Mouse (Mus musculus) hindbrain, postnatal 0 days (tissue): ENCODE measurements around the gene Slc22a18. TPM values are rescaled to one million over a fixed set of nuclear protein-coding genes. Genes with fewer than 3 reads are reported as not detected.
A peak's percentile ranks its signal among the peaks of the same experiment; 100 is the strongest.

Experiments
- ATAC-seq: fragments of 200-750 bp; cut with Nextera tagmentation; 2 replicates; pipeline ENCODE4 v1.8.0; 2017; ENCODE audit warnings: mild to moderate bottlenecking, moderate TSS enrichment, moderate library complexity
- DNase-seq: peaks from one replicate; pipeline ENCODE4 v3.0.0-alpha.2; 2015; ENCODE audit warnings: low spot score
- H3K27ac ChIP-seq: fragments of 300-500 bp; sonication (generic); 2 replicates; pipeline ENCODE4 v1.5.1; 2014; ENCODE audit warnings: mild to moderate bottlenecking
- H3K27me3 ChIP-seq: fragments of 300-500 bp; sonication (generic); 2 replicates; pipeline ENCODE4 v1.6.1; 2014; ENCODE audit warnings: low read length, mixed read lengths; ENCODE audit not compliant: insufficient read depth
- H3K36me3 ChIP-seq: fragments of 300-500 bp; sonication (generic); 2 replicates; pipeline ENCODE4 v1.6.1; 2014; ENCODE audit warnings: low read length, mixed read lengths; ENCODE audit not compliant: insufficient read depth
- H3K4me1 ChIP-seq: fragments of 300-500 bp; sonication (generic); 2 replicates; pipeline ENCODE4 v1.6.1; 2014; ENCODE audit warnings: antibody characterized with exemption, low read length, mixed read lengths; ENCODE audit not compliant: insufficient read depth
- H3K4me2 ChIP-seq: fragments of 300-500 bp; sonication (generic); 2 replicates; pipeline ENCODE4 v1.6.1; 2014; ENCODE audit warnings: low read depth, mild to moderate bottlenecking, low read length, moderate library complexity, mixed read lengths
- H3K4me3 ChIP-seq: fragments of 300-500 bp; sonication (generic); 2 replicates; pipeline ENCODE4 v1.5.1; 2014; ENCODE audit warnings: low read length
- H3K9ac ChIP-seq: fragments of 300-500 bp; sonication (generic); replicated peaks from 2 replicates; pipeline ENCODE4 v1.6.1; 2014; ENCODE audit warnings: mild to moderate bottlenecking, low read length, moderate library complexity, mixed read lengths
- H3K9me3 ChIP-seq: fragments of 300-500 bp; sonication (generic); 2 replicates; pipeline ENCODE4 v1.6.1; 2016; ENCODE audit warnings: low read length, mixed read lengths
- CTCF ChIP-seq: IDR thresholded peaks from 2 replicates; pipeline ENCODE4 v1.5.1; 2016; ENCODE audit warnings: antibody characterized with exemption, control low read depth, low read depth
- WGBS: fragments of 180-500 bp; shearing (Covaris S2); extraction: QIAGEN DNeasy Blood & Tissue Kit; methylation state at CpG from one replicate; pipeline ENCODE4 v1.1.7; 2014; 5-methylcytosine and 5-hydroxymethylcytosine counted together
- polyA plus RNA-seq: library from polyadenylated mRNA; unstranded; fragments of >200 nt; fragmentation: Nextera tagmentation; extraction: Ambion mirVana; gene quantifications from 2 replicates; pipeline ENCODE4 v1.2.1, GENCODE M21; 2015
- total RNA-seq: library from RNA; depleted of rRNA; stranded (reverse); fragments of >200 nt; gene quantifications from 2 replicates; pipeline ENCODE4 v1.2.3, GENCODE M21; 2014

Gene Slc22a18
- total and polyA plus RNA-seq, 2 experiments from 2014 or later, result 0.58 to 0.90 TPM

GRCm38 (mm10) chr7:143458963-143459331 is 14.6 kb upstream of the Slc22a18 start:
- peak overlapping the region; percentile 62 for H3K4me2 ChIP-seq
- peaks cover 6% of the 10 kb centered on the region; the same call in 1 of the 2 replicates for H3K9me3 ChIP-seq
- TF ChIP-seq CTCF, result no peak
- peak overlapping the region; percentile 43 for H3K4me3 ChIP-seq
- no peaks in the 10 kb centered on the region for H3K36me3 ChIP-seq
- no peaks in the 10 kb centered on the region for H3K27me3 ChIP-seq
- no peaks in the 10 kb centered on the region for H3K4me1 ChIP-seq
- 32% methylated on average over 38 of the region's 38 CpGs for WGBS
- ATAC-seq, result peak; percentile 0; the same call in 1 of the 2 replicates
- no peak for DNase-seq
- peak overlapping the region; percentile 41 for H3K9ac ChIP-seq
- H3K27ac ChIP-seq, result no peak overlapping the region

- Histone ChIP-seq H3K9ac (peak overlapping the region; percentile 41), H3K27ac (no peak overlapping the region), H3K4me1 (no peaks in the 10 kb centered on the region), H3K4me2 (peak overlapping the region; percentile 62), H3K9me3 (peaks cover 6% of the 10 kb centered on the region; the same call in 1 of the 2 replicates), H3K27me3 (no peaks in the 10 kb centered on the region), H3K4me3 (peak overlapping the region; percentile 43), H3K36me3 (no peaks in the 10 kb centered on the region)
- DNase-seq (no peak), ATAC-seq (peak; percentile 12; the same call in 1 of the 2 replicates)
- 36% methylated on average over 85 of the region's 100 CpGs for WGBS
- TF ChIP-seq CTCF, result no peak
Observed at GRCm38 (mm10) chr7:143459332-143460211, 14.0 kb upstream of the Slc22a18 start.

GRCm38 (mm10) chr7:143460217-143460834 is 13.2 kb upstream of the Slc22a18 start:
- Histone ChIP-seq H3K9me3 (peaks cover 6% of the 10 kb centered on the region; the same call in 1 of the 2 replicates), H3K4me1 (no peaks in the 10 kb centered on the region), H3K4me2 (peak overlapping the region; percentile 62), H3K9ac (peak overlapping the region; percentile 41), H3K36me3 (no peaks in the 10 kb centered on the region), H3K4me3 (peak overlapping the region; percentile 43), H3K27ac (no peak overlapping the region), H3K27me3 (no peaks in the 10 kb centered on the region)
- no peak for ATAC-seq
- 38% methylated on average over 57 of the region's 60 CpGs for WGBS
- DNase-seq, result no peak
- no peak for TF ChIP-seq CTCF

- no peak for TF ChIP-seq CTCF
- DNase-seq (peak; percentile 89), ATAC-seq (peak; percentile 85)
- H3K9ac ChIP-seq, result peak within 1 kb of the TSS; percentile 41
- H3K4me3 ChIP-seq, result peak within 1 kb of the TSS; percentile 43
- H3K36me3 ChIP-seq, result no peaks in the 10 kb centered on the region
- peak within 1 kb of the TSS; percentile 62 for H3K4me2 ChIP-seq
- H3K4me1 ChIP-seq, result no peaks in the 10 kb centered on the region
- no peaks in the 10 kb centered on the region for H3K27me3 ChIP-seq
- H3K9me3 ChIP-seq, result peaks cover 6% of the 10 kb centered on the region; the same call in 1 of the 2 replicates
- H3K27ac ChIP-seq, result no peak within 1 kb of the TSS
- WGBS, result 35% methylated on average over 42 of the region's 48 CpGs
Observed at GRCm38 (mm10) chr7:143460874-143461273, 12.7 kb upstream of the Slc22a18 start, which contains the start of gene Cdkn1c. Gene Cdkn1c, minus strand, starts transcription at chr7:143461050.

GRCm38 (mm10) chr7:143461294-143461870 is 12.2 kb upstream of the Slc22a18 start:
- no peaks in the 10 kb centered on the region for H3K36me3 ChIP-seq
- no peak overlapping the region for H3K9ac ChIP-seq
- ATAC-seq (peak; percentile 41; the same call in 1 of the 2 replicates), DNase-seq (no peak)
- H3K27me3 ChIP-seq, result no peaks in the 10 kb centered on the region
- peak overlapping the region; percentile 62 for H3K4me2 ChIP-seq
- peak overlapping the region; percentile 43 for H3K4me3 ChIP-seq
- TF ChIP-seq CTCF, result no peak
- H3K27ac ChIP-seq, result no peak overlapping the region
- 39% methylated on average over 18 of the region's 32 CpGs for WGBS
- H3K4me1 ChIP-seq, result no peaks in the 10 kb centered on the region
- peaks cover 6% of the 10 kb centered on the region; the same call in 1 of the 2 replicates for H3K9me3 ChIP-seq

GRCm38 (mm10) chr7:143461920-143462319 is 11.6 kb upstream of the Slc22a18 start:
- DNase-seq, result no peak
- Histone ChIP-seq H3K4me3 (no peak overlapping the region), H3K27ac (no peak overlapping the region), H3K9me3 (peaks cover 6% of the 10 kb centered on the region; the same call in 1 of the 2 replicates), H3K27me3 (no peaks in the 10 kb centered on the region), H3K36me3 (no peaks in the 10 kb centered on the region), H3K9ac (no peak overlapping the region), H3K4me2 (no peak overlapping the region), H3K4me1 (no peaks in the 10 kb centered on the region)
- no peak for ATAC-seq
- no peak for TF ChIP-seq CTCF
- WGBS, result 50% methylated on average over 11 of the region's 11 CpGs
